Mouse (Mus musculus) forebrain, embryonic 10.5 days (tissue): ENCODE data around the gene Rnf31. TPM values are rescaled to one million over a fixed set of nuclear protein-coding genes. Genes with fewer than 3 reads are reported as not detected.

ENCODE experiments used
- DNase-seq: peaks from one replicate; pipeline ENCODE4 v3.0.0-alpha.2; 2017; ENCODE audit warnings: low spot score; ENCODE audit errors: extremely low spot score
- H3K27ac ChIP-seq: fragments of 300-500 bp; sonication (generic); 2 replicates; pipeline ENCODE4 v1.5.1; 2016; ENCODE audit warnings: mild to moderate bottlenecking
- H3K27me3 ChIP-seq: fragments of 300-500 bp; sonication (generic); 2 replicates; pipeline ENCODE4 v1.6.1; 2016; ENCODE audit warnings: mild to moderate bottlenecking; ENCODE audit not compliant: poor library complexity, severe bottlenecking
- H3K36me3 ChIP-seq: fragments of 300-500 bp; sonication (generic); replicated peaks from 2 replicates; pipeline ENCODE4 v1.6.1; 2016; ENCODE audit warnings: mild to moderate bottlenecking, moderate library complexity
- H3K4me1 ChIP-seq: fragments of 300-500 bp; sonication (generic); 2 replicates; pipeline ENCODE4 v1.6.1; 2016
- H3K4me3 ChIP-seq: fragments of 300-500 bp; sonication (generic); 2 replicates; pipeline ENCODE4 v1.5.1; 2016; ENCODE audit warnings: mild to moderate bottlenecking, moderate library complexity
- H3K9me3 ChIP-seq: fragments of 300-500 bp; sonication (generic); 2 replicates; pipeline ENCODE4 v1.6.1; 2016; ENCODE audit warnings: mild to moderate bottlenecking, moderate library complexity
- WGBS: fragments of 180-500 bp; shearing (Covaris S2); methylation state at CpG from one replicate; pipeline ENCODE4 v1.1.7; 2016; 5-methylcytosine and 5-hydroxymethylcytosine counted together
- polyA plus RNA-seq: library from polyadenylated mRNA; unstranded; fragments of >200 nt; fragmentation: Nextera tagmentation; extraction: Ambion mirVana; gene quantifications from 2 replicates; pipeline ENCODE4 v1.2.1, GENCODE M21; 2016

Rnf31 gene
- polyA plus RNA-seq: 20.5 and 21.3 TPM in 2 replicates

- under 1% methylated on average over 33 of the region's 33 CpGs for WGBS
- H3K27ac ChIP-seq: peak within 1 kb of the TSS; percentile 93
- H3K4me1 ChIP-seq: peaks cover 48% of the 10 kb centered on the region
- H3K36me3 ChIP-seq: peaks cover 47% of the 10 kb centered on the region
- DNase-seq: peak; percentile 93
- H3K4me3 ChIP-seq: peak within 1 kb of the TSS; percentile 94
- no peaks in the 10 kb centered on the region for H3K9me3 ChIP-seq
- H3K27me3 ChIP-seq: no peaks in the 10 kb centered on the region
Measured at GRCm38 (mm10) chr14:55591331-55591891, at the start of gene Rnf31. Gene Rnf31 (plus strand): TSS chr14:55591708.

DNA sequence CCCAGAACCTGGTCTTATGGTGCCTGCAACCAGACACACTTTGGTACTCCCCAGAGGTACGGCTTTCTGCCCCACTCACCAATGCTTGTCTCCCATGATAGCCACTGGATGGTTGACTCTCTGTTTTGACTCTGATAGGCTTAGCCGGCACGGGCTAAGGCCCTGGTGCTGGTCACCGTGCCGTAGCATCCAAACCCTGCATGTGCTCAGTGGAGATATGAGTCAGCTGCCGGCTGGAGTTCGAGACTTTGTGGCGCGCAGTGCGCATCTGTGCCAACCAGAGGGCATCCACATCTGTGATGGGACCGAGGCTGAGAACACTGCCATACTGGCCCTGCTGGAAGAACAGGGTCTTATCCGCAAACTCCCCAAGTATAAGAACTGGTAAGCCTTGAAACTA, 49.2 kb upstream of the Rnf31 start:
- no peak overlapping the region for H3K27ac ChIP-seq
- peaks cover 11% of the 10 kb centered on the region for H3K27me3 ChIP-seq
- no peak for DNase-seq
- 93% methylated on average over 12 of the region's 12 CpGs for WGBS
- H3K4me3 ChIP-seq: no peak overlapping the region
- peaks cover 25% of the 10 kb centered on the region for H3K4me1 ChIP-seq
- H3K9me3 ChIP-seq: no peaks in the 10 kb centered on the region
- peaks cover 39% of the 10 kb centered on the region for H3K36me3 ChIP-seq

- Histone ChIP-seq H3K4me3 (no peak overlapping the region), H3K4me1 (peaks cover 24% of the 10 kb centered on the region), H3K27ac (no peak overlapping the region), H3K36me3 (peaks cover 60% of the 10 kb centered on the region), H3K9me3 (no peaks in the 10 kb centered on the region), H3K27me3 (peaks cover under 1% of the 10 kb centered on the region; the same call in 1 of the 2 replicates)
- no peak for DNase-seq
- WGBS: 91% methylated on average over 9 of the region's 9 CpGs
Measured at GRCm38 (mm10) chr14:55544334-55544733, 47.2 kb upstream of the Rnf31 start.

GRCm38 (mm10) chr14:55550191-55550590, 41.3 kb upstream of the Rnf31 start:
- 89% methylated on average over 6 of the region's 6 CpGs for WGBS
- DNase-seq: no peak
- Histone ChIP-seq H3K4me3 (no peak overlapping the region), H3K4me1 (no peaks in the 10 kb centered on the region), H3K27me3 (no peaks in the 10 kb centered on the region), H3K9me3 (no peaks in the 10 kb centered on the region), H3K27ac (no peak overlapping the region), H3K36me3 (peaks cover 37% of the 10 kb centered on the region)

- H3K27me3 ChIP-seq: no peaks in the 10 kb centered on the region
- no peaks in the 10 kb centered on the region for H3K4me1 ChIP-seq
- no peak overlapping the region for H3K27ac ChIP-seq
- no peak overlapping the region for H3K4me3 ChIP-seq
- H3K9me3 ChIP-seq: no peaks in the 10 kb centered on the region
- 77% methylated on average over 5 of the region's 5 CpGs for WGBS
- peaks cover 29% of the 10 kb centered on the region for H3K36me3 ChIP-seq
- DNase-seq: no peak
Measured at GRCm38 (mm10) chr14:55551347-55551746, 40.2 kb upstream of the Rnf31 start.

GRCm38 (mm10) chr14:55551794-55552193, 39.7 kb upstream of the Rnf31 start:
- Histone ChIP-seq H3K27ac (no peak overlapping the region), H3K9me3 (no peaks in the 10 kb centered on the region), H3K27me3 (no peaks in the 10 kb centered on the region), H3K4me1 (peaks cover 2% of the 10 kb centered on the region; the same call in 1 of the 2 replicates), H3K36me3 (peaks cover 26% of the 10 kb centered on the region), H3K4me3 (no peak overlapping the region)
- DNase-seq: no peak
- 91% methylated on average over 8 of the region's 8 CpGs for WGBS

- H3K4me1 ChIP-seq: peaks cover 12% of the 10 kb centered on the region
- no peak overlapping the region for H3K4me3 ChIP-seq
- no peaks in the 10 kb centered on the region for H3K36me3 ChIP-seq
- H3K9me3 ChIP-seq: no peaks in the 10 kb centered on the region
- no peak overlapping the region for H3K27ac ChIP-seq
- H3K27me3 ChIP-seq: no peaks in the 10 kb centered on the region
- peak; percentile 8 for DNase-seq
Measured at GRCm38 (mm10) chr14:55554635-55555034, 36.9 kb upstream of the Rnf31 start.

- Histone ChIP-seq H3K27ac (no peak overlapping the region), H3K27me3 (no peaks in the 10 kb centered on the region), H3K36me3 (no peaks in the 10 kb centered on the region), H3K4me1 (peaks cover 12% of the 10 kb centered on the region), H3K9me3 (no peaks in the 10 kb centered on the region), H3K4me3 (no peak overlapping the region)
- WGBS: 82% methylated on average over 3 of the region's 3 CpGs
- DNase-seq: no peak
Measured at GRCm38 (mm10) chr14:55555788-55556187, 35.7 kb upstream of the Rnf31 start.

DNA sequence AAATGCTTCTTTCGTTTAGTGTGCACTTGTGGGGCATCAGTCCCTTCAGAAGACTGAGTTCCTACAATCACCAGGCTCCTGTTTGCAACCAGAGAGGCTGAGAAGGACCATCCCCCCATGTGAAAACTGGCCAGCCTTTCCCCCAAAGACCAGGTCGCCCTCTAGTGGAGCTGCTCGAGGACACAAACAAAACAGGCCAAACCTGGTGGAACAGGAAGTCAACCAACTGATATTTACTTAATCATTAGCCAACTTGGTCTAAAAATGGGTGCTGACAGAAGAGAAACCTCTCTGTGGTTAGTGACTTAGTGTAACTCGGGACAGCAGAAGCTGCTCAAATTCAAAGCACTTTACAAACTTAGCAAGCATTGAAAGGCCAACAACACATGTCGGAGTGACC, 34.5 kb upstream of the Rnf31 start:
- 34% methylated on average over 5 of the region's 5 CpGs for WGBS
- no peaks in the 10 kb centered on the region for H3K36me3 ChIP-seq

GRCm38 (mm10) chr14:55557587-55557986, 33.9 kb upstream of the Rnf31 start:
- whole genome bisulfite sequencing: 92% methylated on average over 3 of the region's 3 CpGs
- Histone ChIP-seq H3K36me3 (no peaks in the 10 kb centered on the region), H3K4me3 (no peak overlapping the region), H3K27ac (no peak overlapping the region), H3K4me1 (peaks cover 25% of the 10 kb centered on the region), H3K9me3 (no peaks in the 10 kb centered on the region), H3K27me3 (no peaks in the 10 kb centered on the region)
- DNase-seq: no peak

More for the DNA sequence above, 34.5 kb upstream of the Rnf31 start:
- peaks cover 24% of the 10 kb centered on the region for H3K4me1 ChIP-seq
- DNase-seq: peak; percentile 51
- no peaks in the 10 kb centered on the region for H3K27me3 ChIP-seq
- no peak overlapping the region for H3K27ac ChIP-seq
- H3K9me3 ChIP-seq: no peaks in the 10 kb centered on the region
- no peak overlapping the region for H3K4me3 ChIP-seq

GRCm38 (mm10) chr14:55558740-55559448, 32.6 kb upstream of the Rnf31 start:
- Histone ChIP-seq H3K27me3 (no peaks in the 10 kb centered on the region), H3K4me3 (peak overlapping the region; percentile 66), H3K27ac (peak overlapping the region; percentile 94; the same call in 1 of the 2 replicates), H3K4me1 (peaks cover 25% of the 10 kb centered on the region), H3K36me3 (peaks cover 8% of the 10 kb centered on the region; the same call in 1 of the 2 replicates), H3K9me3 (no peaks in the 10 kb centered on the region)
- WGBS: 63% methylated on average over 6 of the region's 6 CpGs
- DNase-seq: no peak

- Histone ChIP-seq H3K36me3 (peaks cover 16% of the 10 kb centered on the region), H3K27me3 (no peaks in the 10 kb centered on the region), H3K4me3 (peak within 1 kb of the TSS; percentile 66), H3K27ac (peak within 1 kb of the TSS; percentile 94), H3K9me3 (no peaks in the 10 kb centered on the region), H3K4me1 (peaks cover 25% of the 10 kb centered on the region)
- WGBS: under 1% methylated on average over 27 of the region's 27 CpGs
- DNase-seq: peak; percentile 92
Measured at GRCm38 (mm10) chr14:55559799-55560201, 31.7 kb upstream of the Rnf31 start, which contains the start of gene Dcaf11. Gene Dcaf11 (plus strand): TSS chr14:55560006.
